Mouse (Mus musculus) MEL (cell line): ENCODE data around the gene Vpreb3.

Source experiments
- CHD2 ChIP-seq: IDR thresholded peaks from 2 replicates; pipeline ENCODE4 v1.6.1; 2011; ENCODE audit warnings: low read length, improper control_type of control experiment
- CTCF ChIP-seq, 3 experiments: IDR thresholded peaks in 2 of 3; conservative IDR thresholded peaks in 1 of 3; 2 replicates each; pipeline ENCODE4 v1.5.1; 2011 to 2012; ENCODE audit warnings: low read length in 3 of 3, low read depth in 2 of 3, mild to moderate bottlenecking in 2 of 3, improper control_type of control experiment in 1 of 3, inconsistent platforms in 1 of 3, mixed read lengths in 1 of 3, moderate library complexity in 1 of 3; ENCODE audit not compliant: control insufficient read depth in 1 of 3, insufficient read depth in 1 of 3, poor library complexity in 1 of 3, severe bottlenecking in 1 of 3
- E2F4 ChIP-seq: IDR thresholded peaks from 2 replicates; pipeline ENCODE4 v1.6.1; 2011; ENCODE audit warnings: low read depth, low read length, improper control_type of control experiment, borderline replicate concordance
- ELF1 ChIP-seq: IDR thresholded peaks from 2 replicates; pipeline ENCODE4 v1.6.1; 2014; ENCODE audit warnings: low read depth, mild to moderate bottlenecking, inconsistent platforms, low read length, improper control_type of control experiment, moderate library complexity
- EP300 ChIP-seq, 2 experiments: IDR thresholded peaks; 2 replicates each; pipeline ENCODE4 v1.6.1; 2011; ENCODE audit warnings: improper control_type of control experiment in 2 of 2, low read length in 2 of 2, low read depth in 1 of 2, mild to moderate bottlenecking in 1 of 2
- POLR2A ChIP-seq, 2 experiments: IDR thresholded peaks; 2 replicates each; pipeline ENCODE4 v1.6.1; 2011 to 2012; ENCODE audit warnings: low read length in 2 of 2, mild to moderate bottlenecking in 2 of 2, control low read depth in 1 of 2, improper control_type of control experiment in 1 of 2, low read depth in 1 of 2, moderate library complexity in 1 of 2; ENCODE audit not compliant: control insufficient read depth in 1 of 2, insufficient read depth in 1 of 2, poor library complexity in 1 of 2
- POLR2AphosphoS5 ChIP-seq: IDR thresholded peaks from 2 replicates; pipeline ENCODE4 v1.6.1; 2012; ENCODE audit warnings: low read depth, borderline replicate concordance, mild to moderate bottlenecking, inconsistent platforms, low read length, moderate library complexity, mixed read lengths
- SIN3A ChIP-seq: IDR thresholded peaks from 2 replicates; pipeline ENCODE4 v1.6.1; 2012; ENCODE audit warnings: low read length, improper control_type of control experiment, inconsistent platforms
- SMC3 ChIP-seq: IDR thresholded peaks from 2 replicates; pipeline ENCODE4 v1.6.1; 2011; ENCODE audit warnings: low read depth, low read length, improper control_type of control experiment
- ZNF384 ChIP-seq: IDR thresholded peaks from 2 replicates; pipeline ENCODE4 v1.6.1; 2012; ENCODE audit warnings: low read depth, mild to moderate bottlenecking, inconsistent platforms, low read length, improper control_type of control experiment

DNA sequence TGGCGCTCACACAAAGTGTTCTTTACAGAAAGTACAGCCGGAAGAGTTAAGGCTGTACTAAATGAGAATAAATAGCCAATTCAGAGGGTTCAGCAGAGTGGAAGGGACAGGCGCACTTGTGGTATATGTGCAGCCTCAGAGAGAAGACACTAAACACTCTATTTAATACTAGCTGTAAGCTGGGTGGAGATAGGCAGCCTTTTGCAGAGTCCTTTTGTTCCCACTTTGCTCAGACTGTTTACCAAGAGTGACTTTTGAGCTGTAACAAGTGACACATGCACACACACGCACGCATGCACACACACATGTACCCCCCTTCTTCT lies 35.9 kb downstream of the Vpreb3 start:
- TF ChIP-seq SIN3A (no peak), EP300 (IDR thresholded peaks at IDR 0.05; ENCODE audit: low read depth in 1 of 2, low read length in 2 of 2) (no peak), POLR2A (IDR thresholded peaks at IDR 0.05; ENCODE audit: control insufficient read depth in 1 of 2, insufficient read depth in 1 of 2, low read depth in 1 of 2, low read length in 2 of 2, poor library complexity in 1 of 2) (no peak), CTCF (IDR thresholded peaks at IDR 0.05 in 2 of 3, conservative IDR thresholded peaks at IDR 0.05 in 1 of 3; ENCODE audit: control insufficient read depth in 1 of 3, insufficient read depth in 1 of 3, low read depth in 2 of 3, low read length in 3 of 3, poor library complexity in 1 of 3, severe bottlenecking in 1 of 3) (no peak), CHD2 (no peak), ELF1 (no peak), SMC3 (no peak), E2F4 (no peak), ZNF384 (no peak), POLR2AphosphoS5 (no peak)
